Mouse (Mus musculus) Patski (cell line): ENCODE data around the gene Catsper3. TPM values are rescaled to one million over a fixed set of nuclear protein-coding genes. Genes with fewer than 3 reads are reported as not detected.

Source experiments
- ATAC-seq: fragments of 100-300 bp; one replicate; pipeline ENCODE4 v1.8.0; 2021
- CTCF ChIA-PET: fragments of 350-600 bp; sonication (Branson Sonifier 250); formaldehyde crosslinking; loops from one replicate; lab custom pipeline; 2022; ENCODE audit warnings: inconsistent platforms; lab: Charles Lee
- POLR2A ChIA-PET: fragments of 350-600 bp; sonication (Branson Sonifier 250); formaldehyde crosslinking; loops from one replicate; lab custom pipeline; 2022; ENCODE audit warnings: antibody characterized with exemption, inconsistent platforms; lab: Charles Lee
- DNase-seq: peaks from one replicate; pipeline ENCODE4 v3.0.0-alpha.2; 2011; ENCODE audit warnings: low read depth, low spot score
- H3K27me3 ChIP-seq: fragments of 371-371 bp; one replicate; pipeline ENCODE4 v1.5.1; 2021
- CTCF ChIP-seq: fragments of 100-300 bp; IDR thresholded peaks from one replicate; pipeline ENCODE4 v1.5.1; 2021
- in situ Hi-C: fragments of 300-500 bp; cut with MboI; formaldehyde crosslinking; loops from 3 replicates; pipeline ENCODE4 v1.11.1; 2018; ENCODE audit warnings: low pct_unique_long_range_greater_than_20kb, mixed read lengths
- polyA plus RNA-seq: library from polyadenylated mRNA; unstranded; gene quantifications from one replicate; pipeline ENCODE4 v1.2.3, GENCODE M21; 2021

Catsper3 gene
- polyA plus RNA-seq, 1 experiment from 2014 or later: 0.19 TPM

DNA sequence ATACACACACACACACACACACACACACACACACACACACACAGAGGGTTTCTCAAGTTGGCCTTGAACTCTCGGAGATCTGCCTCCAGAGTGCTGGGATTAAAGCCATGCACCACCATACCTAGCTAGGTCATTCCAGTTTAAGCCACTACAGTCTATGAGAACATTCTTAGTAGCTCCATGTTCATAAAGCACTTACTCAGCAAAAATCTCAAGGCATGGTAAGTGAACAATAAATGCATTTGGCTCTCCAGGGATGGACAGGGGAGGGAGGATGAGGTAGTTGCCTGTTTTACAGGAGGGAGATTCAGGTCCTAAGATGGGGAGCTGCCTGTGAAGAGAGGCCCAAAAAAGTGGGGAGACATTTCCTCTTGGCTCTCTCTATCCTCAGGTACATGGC, 19.6 kb downstream of the Catsper3 start:
- DNase-seq: no peak
- in situ Hi-C loops: no loop called here
- ChIA-PET CTCF (no interaction called here), POLR2A (no interaction called here)
- no peak for TF ChIP-seq CTCF
- ATAC-seq: no peak
- no peaks in the 10 kb centered on the region for H3K27me3 ChIP-seq

- POLR2A ChIA-PET: no interaction called here
- TF ChIP-seq CTCF: no peak
- DNase-seq (no peak), ATAC-seq (no peak)
- H3K27me3 ChIP-seq: no peaks in the 10 kb centered on the region
- CTCF ChIA-PET: interaction anchor here (2.8 kb wide), 1 partner anchor 153 kb away, joined by 13 read pairs; no protein-coding TSS in a partner anchor
- in situ Hi-C loops: no loop called here
Measured at GRCm38 (mm10) chr13:55809041-55809623, 24.8 kb downstream of the Catsper3 start.

DNA sequence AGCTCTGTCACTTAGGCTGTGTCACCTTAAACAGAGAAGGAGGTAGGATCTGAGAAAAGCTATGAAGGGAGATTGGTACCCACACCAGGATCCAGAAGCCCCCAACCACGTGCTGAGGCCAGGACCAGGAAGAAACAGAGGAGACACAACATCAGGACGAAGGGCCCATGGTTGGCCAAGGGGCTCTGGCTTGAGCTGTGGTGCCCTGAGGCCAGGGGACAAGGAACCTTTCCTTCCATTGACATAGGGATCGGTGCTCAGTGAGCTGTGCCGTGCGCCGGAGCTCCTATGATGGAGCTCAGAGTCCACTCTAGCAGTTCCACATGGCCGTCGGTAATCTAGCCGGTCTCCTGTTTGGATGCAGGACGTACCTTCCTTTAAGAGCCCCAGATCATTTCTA, 25.3 kb downstream of the Catsper3 start:
- H3K27me3 ChIP-seq: no peaks in the 10 kb centered on the region
- ChIA-PET CTCF (interaction anchor here (1.3 to 2.8 kb wide), 2 partner anchors 134 to 153 kb away, joined by 4 to 13 read pairs; no protein-coding TSS in a partner anchor), POLR2A (no interaction called here)
- DNase-seq: no peak
- in situ Hi-C loops: no loop called here
- ATAC-seq: no peak
- no peak for TF ChIP-seq CTCF

- in situ Hi-C loops: no loop called here
- ATAC-seq (no peak), DNase-seq (no peak)
- no peak for TF ChIP-seq CTCF
- CTCF ChIA-PET: interaction anchor here (1.1 to 2.8 kb wide), 3 partner anchors 12 to 151 kb away, joined by 3 to 13 read pairs (median 4); no protein-coding TSS in a partner anchor
- POLR2A ChIA-PET: no interaction called here
- H3K27me3 ChIP-seq: no peaks in the 10 kb centered on the region
Measured at GRCm38 (mm10) chr13:55810947-55811346, 26.6 kb downstream of the Catsper3 start.

- POLR2A ChIA-PET: no interaction called here
- no peak for TF ChIP-seq CTCF
- no peak for DNase-seq
- ATAC-seq: no peak
- CTCF ChIA-PET: no interaction called here
- in situ Hi-C loops: no loop called here
- peaks cover 7% of the 10 kb centered on the region for H3K27me3 ChIP-seq
Measured at GRCm38 (mm10) chr13:55813490-55814016, 29.2 kb downstream of the Catsper3 start.

DNA sequence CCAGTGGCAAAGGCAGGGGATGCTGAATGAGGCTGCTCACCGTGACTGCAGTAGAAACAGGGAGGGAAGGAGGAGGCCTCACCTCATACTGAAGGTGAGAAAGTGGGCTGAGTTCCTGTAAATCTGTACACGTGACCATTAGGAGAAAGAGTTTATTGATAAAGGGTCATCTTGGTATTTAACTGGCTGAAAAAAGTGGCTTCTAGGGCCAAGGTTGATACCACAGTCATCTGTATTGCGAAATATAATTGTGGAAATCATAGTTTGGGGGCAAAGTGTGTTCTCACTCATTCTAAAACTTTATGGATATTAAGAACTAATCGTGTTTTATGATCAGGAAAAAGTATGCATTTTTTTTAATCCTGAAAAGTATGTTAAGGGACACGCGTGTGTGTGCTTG, 30.5 kb downstream of the Catsper3 start:
- no peak for TF ChIP-seq CTCF
- H3K27me3 ChIP-seq: peaks cover 7% of the 10 kb centered on the region
- in situ Hi-C loops: no loop called here
- DNase-seq (no peak), ATAC-seq (no peak)
- CTCF ChIA-PET: no interaction called here
- POLR2A ChIA-PET: no interaction called here

DNA sequence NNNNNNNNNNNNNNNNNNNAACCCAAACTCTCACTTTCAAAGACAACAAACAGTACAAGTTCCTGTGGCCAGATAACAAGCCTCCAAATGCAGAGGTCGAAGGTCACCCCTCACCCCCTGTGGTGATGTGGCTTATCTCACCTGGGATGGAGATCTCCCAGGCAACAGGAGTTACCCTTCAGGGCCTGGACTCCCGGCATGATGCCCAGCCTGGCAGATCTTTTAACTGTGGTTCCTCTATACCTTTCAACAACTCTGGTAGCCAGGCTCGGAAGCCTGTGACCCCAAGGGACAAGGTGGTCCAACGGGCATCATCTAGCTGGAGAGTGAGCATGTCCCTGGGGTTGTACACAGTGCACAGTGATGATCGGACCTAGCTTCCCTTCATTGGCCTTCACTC, 38.1 kb downstream of the Catsper3 start:
- POLR2A ChIA-PET: no interaction called here
- no peak for TF ChIP-seq CTCF
- CTCF ChIA-PET: interaction anchor here (0.7 kb wide), 1 partner anchor 11 kb away, joined by 3 read pairs; no protein-coding TSS in a partner anchor
- DNase-seq (no peak), ATAC-seq (no peak)
- in situ Hi-C loops: no loop called here
- peaks cover 41% of the 10 kb centered on the region for H3K27me3 ChIP-seq

GRCm38 (mm10) chr13:55824151-55824945, 40.0 kb downstream of the Catsper3 start:
- in situ Hi-C loops: no loop called here
- DNase-seq: no peak
- no peak for TF ChIP-seq CTCF
- ChIA-PET POLR2A (no interaction called here), CTCF (no interaction called here)
- H3K27me3 ChIP-seq: peaks cover 51% of the 10 kb centered on the region
- ATAC-seq: no peak

DNA sequence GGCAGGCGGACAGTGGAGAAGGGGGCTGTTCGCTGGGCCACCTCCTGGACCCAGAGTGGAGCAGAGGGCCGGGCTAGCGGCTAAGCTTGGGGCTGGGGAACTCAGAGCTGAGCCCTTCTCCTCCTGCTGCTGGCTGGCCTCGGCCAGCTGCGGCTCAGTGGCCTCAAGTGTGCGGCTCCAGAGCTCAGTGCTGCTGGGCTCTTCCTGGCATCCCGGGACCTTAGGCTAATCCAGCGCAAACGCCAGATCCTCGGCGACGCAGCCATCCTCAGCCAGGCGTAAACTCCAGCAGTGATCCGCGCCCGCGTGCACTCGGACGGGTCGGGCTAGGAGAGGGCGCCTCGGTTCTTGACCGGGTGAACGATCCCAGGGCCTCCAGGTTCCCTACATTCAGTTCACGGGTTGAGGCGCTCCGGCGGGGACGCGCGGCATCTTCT, 40.9 kb downstream of the Catsper3 start:
- TF ChIP-seq CTCF: no peak
- DNase-seq (no peak), ATAC-seq (no peak)
- POLR2A ChIA-PET: no interaction called here
- H3K27me3 ChIP-seq: peaks cover 57% of the 10 kb centered on the region
- CTCF ChIA-PET: no interaction called here
- in situ Hi-C loops: no loop called here

GRCm38 (mm10) chr13:55826008-55826671, 41.8 kb downstream of the Catsper3 start:
- H3K27me3 ChIP-seq: peaks cover 61% of the 10 kb centered on the region
- DNase-seq: no peak
- ATAC-seq: no peak
- ChIA-PET POLR2A (no interaction called here), CTCF (no interaction called here)
- TF ChIP-seq CTCF: no peak
- in situ Hi-C loops: no loop called here
